Mouse (Mus musculus) MEL (cell line): ENCODE results near the gene Syn3. TPM values are rescaled to one million over a fixed set of nuclear protein-coding genes. Genes with fewer than 3 reads are reported as not detected.

Experiments used
- DNase-seq: peaks from one replicate; pipeline ENCODE4 v3.0.0; 2011; ENCODE audit warnings: low read depth, low spot score
- H3K27ac ChIP-seq: 2 replicates; pipeline ENCODE4 v1.5.1; 2012; ENCODE audit warnings: low read depth, mild to moderate bottlenecking, control low read depth, low read length, moderate library complexity; ENCODE audit not compliant: control insufficient read depth
- H3K27me3 ChIP-seq, 2 experiments: fragments of 150-350 bp in 1 of 2; sonication (generic) in 1 of 2; 2 replicates each; pipeline ENCODE4 v1.6.1; 2012; ENCODE audit warnings: low read length in 2 of 2, mild to moderate bottlenecking in 2 of 2, improper control_type of control experiment in 1 of 2, moderate library complexity in 1 of 2; ENCODE audit not compliant: insufficient read depth in 2 of 2, control insufficient read depth in 1 of 2
- H3K36me3 ChIP-seq, 2 experiments: 2 replicates each; pipeline ENCODE4 v1.6.1; 2012 to 2014; ENCODE audit warnings: low read length in 2 of 2, improper control_type of control experiment in 1 of 2, inconsistent platforms in 1 of 2, mild to moderate bottlenecking in 1 of 2; ENCODE audit not compliant: insufficient read depth in 2 of 2, control insufficient read depth in 1 of 2
- H3K4me1 ChIP-seq, 2 experiments: fragments of 150-350 bp in 1 of 2; sonication (generic) in 1 of 2; 2 replicates each; pipeline ENCODE4 v1.6.1; 2012; ENCODE audit warnings: low read length in 2 of 2, improper control_type of control experiment in 1 of 2, mild to moderate bottlenecking in 1 of 2; ENCODE audit not compliant: insufficient read depth in 2 of 2, control insufficient read depth in 1 of 2
- H3K4me3 ChIP-seq, 2 experiments: fragments of 150-350 bp in 1 of 2; sonication (generic) in 1 of 2; 2 replicates each; pipeline ENCODE4 v1.5.1; 2012; ENCODE audit warnings: low read depth in 2 of 2, low read length in 2 of 2, mild to moderate bottlenecking in 2 of 2, moderate library complexity in 2 of 2, control low read depth in 1 of 2, improper control_type of control experiment in 1 of 2; ENCODE audit not compliant: control insufficient read depth in 1 of 2, insufficient read depth in 1 of 2
- H3K79me2 ChIP-seq: 2 replicates; pipeline ENCODE4 v1.6.1; 2012; ENCODE audit warnings: mild to moderate bottlenecking, low read length, moderate library complexity; ENCODE audit not compliant: control insufficient read depth, poor library complexity, insufficient read depth
- H3K9ac ChIP-seq: 2 replicates; pipeline ENCODE4 v1.6.1; 2012; ENCODE audit warnings: low read depth, mild to moderate bottlenecking, control low read depth, low read length, moderate library complexity; ENCODE audit not compliant: control insufficient read depth, poor library complexity, severe bottlenecking
- H3K9me3 ChIP-seq: fragments of 150-350 bp; sonication (generic); replicated peaks from 2 replicates; pipeline ENCODE4 v1.6.1; 2012; ENCODE audit warnings: mild to moderate bottlenecking, low read length, improper control_type of control experiment, moderate library complexity; ENCODE audit not compliant: insufficient read depth
- CHD1 ChIP-seq: IDR thresholded peaks from 2 replicates; pipeline ENCODE4 v1.6.1; 2012; ENCODE audit warnings: low read depth, mild to moderate bottlenecking, inconsistent platforms, low read length, improper control_type of control experiment
- ELF1 ChIP-seq: IDR thresholded peaks from 2 replicates; pipeline ENCODE4 v1.6.1; 2014; ENCODE audit warnings: low read depth, mild to moderate bottlenecking, inconsistent platforms, low read length, improper control_type of control experiment, moderate library complexity
- EP300 ChIP-seq, 2 experiments: IDR thresholded peaks; 2 replicates each; pipeline ENCODE4 v1.6.1; 2011; ENCODE audit warnings: improper control_type of control experiment in 2 of 2, low read length in 2 of 2, low read depth in 1 of 2, mild to moderate bottlenecking in 1 of 2
- ETS1 ChIP-seq: IDR thresholded peaks from 2 replicates; pipeline ENCODE4 v1.6.1; 2012; ENCODE audit warnings: low read depth, mild to moderate bottlenecking, inconsistent platforms, low read length, improper control_type of control experiment, moderate library complexity
- GATA1 ChIP-seq: IDR thresholded peaks from 2 replicates; pipeline ENCODE4 v1.6.1; 2011; ENCODE audit warnings: low read depth, low read length, improper control_type of control experiment
- KAT2A ChIP-seq: conservative IDR thresholded peaks from 2 replicates; pipeline ENCODE4 v1.6.1; 2012; ENCODE audit warnings: low read depth, low read length, improper control_type of control experiment, inconsistent platforms
- MAX ChIP-seq: IDR thresholded peaks from 2 replicates; pipeline ENCODE4 v1.6.1; 2011; ENCODE audit warnings: low read length, improper control_type of control experiment
- MAZ ChIP-seq: IDR thresholded peaks from 2 replicates; pipeline ENCODE4 v1.6.1; 2012; ENCODE audit warnings: low read depth, mild to moderate bottlenecking, inconsistent platforms, low read length, improper control_type of control experiment
- MXI1 ChIP-seq: IDR thresholded peaks from 2 replicates; pipeline ENCODE4 v1.6.1; 2011; ENCODE audit warnings: mild to moderate bottlenecking, low read depth, low read length, improper control_type of control experiment
- NELFE ChIP-seq: IDR thresholded peaks from 2 replicates; pipeline ENCODE4 v1.6.1; 2011; ENCODE audit warnings: low read depth, low read length, improper control_type of control experiment
- NRF1 ChIP-seq: IDR thresholded peaks from 2 replicates; pipeline ENCODE4 v1.6.1; 2014; ENCODE audit warnings: low read depth, mild to moderate bottlenecking, inconsistent platforms, low read length, improper control_type of control experiment, moderate library complexity; ENCODE audit not compliant: poor library complexity, insufficient read depth, severe bottlenecking
- POLR2AphosphoS5 ChIP-seq: IDR thresholded peaks from 2 replicates; pipeline ENCODE4 v1.6.1; 2012; ENCODE audit warnings: low read depth, borderline replicate concordance, mild to moderate bottlenecking, inconsistent platforms, low read length, moderate library complexity, mixed read lengths
- RAD21 ChIP-seq: IDR thresholded peaks from 2 replicates; pipeline ENCODE4 v1.6.1; 2011; ENCODE audit warnings: mild to moderate bottlenecking, low read depth, low read length, improper control_type of control experiment
- SIN3A ChIP-seq: IDR thresholded peaks from 2 replicates; pipeline ENCODE4 v1.6.1; 2012; ENCODE audit warnings: low read length, improper control_type of control experiment, inconsistent platforms
- SMC3 ChIP-seq: IDR thresholded peaks from 2 replicates; pipeline ENCODE4 v1.6.1; 2011; ENCODE audit warnings: low read depth, low read length, improper control_type of control experiment
- USF1 ChIP-seq: IDR thresholded peaks from 2 replicates; pipeline ENCODE4 v1.6.1; 2014; ENCODE audit warnings: low read depth, mild to moderate bottlenecking, inconsistent platforms, low read length, improper control_type of control experiment, moderate library complexity
- polyA plus RNA-seq, 2 experiments: library from polyadenylated mRNA; stranded (reverse) in 1 of 2; unstranded in 1 of 2; fragments of >175 nt in 1 of 2; fragments of >200 nt in 1 of 2; gene quantifications; 2 replicates each; pipeline versions ENCODE4 v1.2.1 to v1.2.4; 2012; ENCODE audit warnings: low replicate concordance in 2 of 2, low read depth in 1 of 2; ENCODE audit not compliant: insufficient read length in 2 of 2, insufficient read depth in 1 of 2, missing spikeins in 1 of 2
- total RNA-seq: library from RNA; depleted of rRNA; stranded (reverse); fragments of 300-350 nt; gene quantifications from 2 replicates; pipeline ENCODE4 v1.2.3, GENCODE M21; 2012

Gene Syn3
- total and polyA plus RNA-seq, 3 experiments, result 0.06 TPM; not detected in 2

GRCm38 (mm10) chr10:86245396-86245795, 253.3 kb downstream of the Syn3 start:
- no peaks in the 10 kb centered on the region for H3K9me3 ChIP-seq
- no peaks in the 10 kb centered on the region for H3K36me3 ChIP-seq
- no peaks in the 10 kb centered on the region for H3K4me1 ChIP-seq
- no peak overlapping the region for H3K9ac ChIP-seq
- H3K27ac ChIP-seq, result no peak overlapping the region
- no peaks in the 10 kb centered on the region for H3K27me3 ChIP-seq
- no peak overlapping the region for H3K4me3 ChIP-seq
- TF ChIP-seq POLR2AphosphoS5, result no peak
- TF ChIP-seq SMC3, result no peak
- TF ChIP-seq KAT2A, result no peak
- TF ChIP-seq ELF1, result no peak
- no peak for TF ChIP-seq ETS1
- TF ChIP-seq MAZ, result no peak
- H3K79me2 ChIP-seq, result no peaks in the 10 kb centered on the region
- no peak for DNase-seq

- Histone ChIP-seq H3K36me3 (no peaks in the 10 kb centered on the region), H3K79me2 (no peaks in the 10 kb centered on the region), H3K4me1 (no peaks in the 10 kb centered on the region), H3K27ac (no peak overlapping the region), H3K4me3 (no peak overlapping the region), H3K9ac (no peak overlapping the region), H3K27me3 (no peaks in the 10 kb centered on the region), H3K9me3 (no peaks in the 10 kb centered on the region)
- TF ChIP-seq SIN3A (no peak), RAD21 (no peak)
- no peak for DNase-seq
Measured at GRCm38 (mm10) chr10:86243525-86243924, 255.2 kb downstream of the Syn3 start.

GRCm38 (mm10) chr10:86242721-86243120, 256.0 kb downstream of the Syn3 start:
- TF ChIP-seq POLR2AphosphoS5 (no peak), NRF1 (no peak), MAX (no peak), USF1 (no peak), GATA1 (no peak), CHD1 (no peak), NELFE (no peak), EP300 (IDR thresholded peaks at IDR 0.05; ENCODE audit: low read depth in 1 of 2, low read length in 2 of 2) (no peak), MXI1 (no peak)
- Histone ChIP-seq H3K9me3 (no peaks in the 10 kb centered on the region), H3K4me3 (no peak overlapping the region), H3K27ac (no peak overlapping the region), H3K9ac (no peak overlapping the region), H3K79me2 (no peaks in the 10 kb centered on the region), H3K27me3 (no peaks in the 10 kb centered on the region), H3K36me3 (no peaks in the 10 kb centered on the region), H3K4me1 (no peaks in the 10 kb centered on the region)
- DNase-seq, result no peak
